Mouse (Mus musculus): ENCODE results near the gene Fars2. TPM values are rescaled to one million over a fixed set of nuclear protein-coding genes. Genes with fewer than 3 reads are reported as not detected.

Fars2 gene
- polyA plus RNA-seq, 1 experiment from 2014 or later: 31.7 TPM

DNA sequence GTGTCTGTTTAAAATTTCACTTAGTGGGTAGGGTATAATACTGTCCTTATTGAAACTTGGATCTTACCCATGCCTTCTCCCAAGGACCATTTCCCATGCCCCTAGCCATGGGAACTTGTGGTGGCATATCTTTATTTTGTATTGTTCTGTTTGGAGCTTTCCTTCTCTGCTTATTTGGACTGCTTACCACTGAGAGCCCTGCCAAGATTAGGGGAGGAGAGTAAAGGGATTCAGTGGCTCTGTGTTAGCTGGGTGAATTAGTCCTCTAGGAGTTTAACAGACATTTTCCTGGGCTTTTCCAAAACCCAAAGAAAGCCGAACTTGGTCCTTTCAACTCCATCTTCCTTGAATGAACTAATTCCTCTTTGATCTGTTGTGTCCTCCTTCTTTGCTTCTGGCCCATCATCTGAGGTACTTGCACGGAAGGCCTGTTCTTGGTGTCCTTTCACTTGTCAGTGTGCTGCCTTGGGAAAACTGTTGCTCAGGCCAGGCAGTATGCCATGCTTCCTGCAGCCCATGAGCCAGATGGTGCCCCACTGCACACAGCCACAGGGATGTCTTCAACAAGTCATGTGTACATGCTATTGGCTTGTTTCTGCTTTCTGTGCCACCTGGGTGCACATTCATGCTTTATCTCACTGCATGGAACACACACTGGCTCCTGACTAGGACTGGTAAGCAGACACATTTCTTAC is 12.3 kb downstream of the Fars2 start:
- H3K36me3 ChIP-seq (ENCODE audit: control insufficient read depth, insufficient read depth, low read length): no peaks in the 10 kb centered on the region
- no peak overlapping the region for H3K9ac ChIP-seq (ENCODE audit: low read length)
- 83% methylated on average over 2 of the region's 2 CpGs for WGBS
- H3K4me1 ChIP-seq (replicated peaks; ENCODE audit: control insufficient read depth, insufficient read depth, low read length): no peaks in the 10 kb centered on the region
- no peaks in the 10 kb centered on the region for H3K27me3 ChIP-seq (ENCODE audit: control insufficient read depth, insufficient read depth, low read length)
- DNase-seq (ENCODE audit: low spot score) (no peak), ATAC-seq (replicated peaks; ENCODE audit: low FRiP score) (no peak)
- no peaks in the 10 kb centered on the region for H3K9me3 ChIP-seq (ENCODE audit: control insufficient read depth, low read length)
- H3K4me3 ChIP-seq (ENCODE audit: low read depth, low read length): no peak overlapping the region
- H3K4me2 ChIP-seq (ENCODE audit: low read depth, low read length, severe bottlenecking): no peak overlapping the region
- H3K27ac ChIP-seq (ENCODE audit: low read depth, low read length): no peak overlapping the region

DNA sequence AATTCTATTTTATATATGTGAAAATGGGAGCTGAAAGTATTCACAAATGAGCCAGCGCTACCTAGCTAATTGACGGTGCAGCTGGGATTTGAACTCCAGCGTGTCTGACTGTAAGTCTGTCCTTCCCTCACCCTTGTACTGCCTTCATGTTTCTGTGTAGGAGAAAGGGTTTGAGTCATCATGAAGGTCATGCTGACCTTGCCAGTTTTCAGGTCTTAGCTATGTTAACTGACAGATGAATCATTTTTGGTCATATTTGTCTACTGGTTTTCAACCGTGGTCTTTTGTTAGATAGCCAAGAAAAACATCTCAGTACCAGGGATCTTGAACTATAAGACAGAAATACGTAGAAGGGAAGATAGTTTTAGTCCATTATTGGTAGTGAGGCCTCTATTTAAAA is 14.2 kb downstream of the Fars2 start:
- ATAC-seq (replicated peaks; ENCODE audit: low FRiP score) (no peak), DNase-seq (ENCODE audit: low spot score) (no peak)
- Histone ChIP-seq H3K9ac (ENCODE audit: low read length) (no peak overlapping the region), H3K27ac (ENCODE audit: low read depth, low read length) (no peak overlapping the region), H3K4me3 (ENCODE audit: low read depth, low read length) (no peak overlapping the region), H3K9me3 (ENCODE audit: control insufficient read depth, low read length) (no peaks in the 10 kb centered on the region), H3K4me1 (replicated peaks; ENCODE audit: control insufficient read depth, insufficient read depth, low read length) (no peaks in the 10 kb centered on the region), H3K4me2 (ENCODE audit: low read depth, low read length, severe bottlenecking) (no peak overlapping the region), H3K27me3 (ENCODE audit: control insufficient read depth, insufficient read depth, low read length) (no peaks in the 10 kb centered on the region), H3K36me3 (ENCODE audit: control insufficient read depth, insufficient read depth, low read length) (no peaks in the 10 kb centered on the region)
- 93% methylated on average over 5 of the region's 5 CpGs for WGBS

- WGBS: 87% methylated on average over 5 of the region's 5 CpGs
- no peak overlapping the region for H3K4me3 ChIP-seq (ENCODE audit: low read depth, low read length)
Measured at GRCm38 (mm10) chr13:36131992-36132649, 14.9 kb downstream of the Fars2 start.

DNA sequence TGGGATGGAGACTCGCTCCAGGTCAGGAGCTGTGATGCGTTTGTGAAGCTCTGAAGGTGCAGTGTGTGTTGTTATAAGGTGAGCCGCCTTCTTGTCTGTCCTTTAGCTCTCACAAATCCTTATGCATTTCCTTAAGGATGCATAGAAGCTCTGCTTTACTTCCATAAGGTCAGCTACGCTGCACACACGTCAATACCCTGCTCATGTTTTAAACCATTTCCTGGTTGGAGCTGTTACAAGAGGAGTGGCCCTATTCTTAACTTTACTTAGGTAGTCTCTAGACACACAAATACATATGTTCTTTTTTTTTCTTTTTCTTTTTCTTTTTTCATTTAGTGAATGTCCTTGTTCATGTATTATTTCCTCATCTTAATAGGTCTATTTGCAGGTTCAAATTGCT is 22.5 kb downstream of the Fars2 start:
- 92% methylated on average over 5 of the region's 5 CpGs for WGBS
- ATAC-seq (replicated peaks; ENCODE audit: low FRiP score): no peak
- H3K27ac ChIP-seq (ENCODE audit: low read depth, low read length): no peak overlapping the region

More at GRCm38 (mm10) chr13:36131992-36132649, 14.9 kb downstream of the Fars2 start:
- Histone ChIP-seq H3K36me3 (ENCODE audit: control insufficient read depth, insufficient read depth, low read length) (no peaks in the 10 kb centered on the region), H3K4me2 (ENCODE audit: low read depth, low read length, severe bottlenecking) (no peak overlapping the region), H3K9me3 (ENCODE audit: control insufficient read depth, low read length) (no peaks in the 10 kb centered on the region), H3K27me3 (ENCODE audit: control insufficient read depth, insufficient read depth, low read length) (no peaks in the 10 kb centered on the region), H3K4me1 (replicated peaks; ENCODE audit: control insufficient read depth, insufficient read depth, low read length) (no peaks in the 10 kb centered on the region), H3K27ac (ENCODE audit: low read depth, low read length) (no peak overlapping the region), H3K9ac (ENCODE audit: low read length) (no peak overlapping the region)
- ATAC-seq (replicated peaks; ENCODE audit: low FRiP score) (no peak), DNase-seq (ENCODE audit: low spot score) (no peak)

GRCm38 (mm10) chr13:36140247-36141016 is 23.2 kb downstream of the Fars2 start:
- H3K36me3 ChIP-seq (ENCODE audit: control insufficient read depth, insufficient read depth, low read length): no peaks in the 10 kb centered on the region
- no peaks in the 10 kb centered on the region for H3K27me3 ChIP-seq (ENCODE audit: control insufficient read depth, insufficient read depth, low read length)
- H3K27ac ChIP-seq (ENCODE audit: low read depth, low read length): no peak overlapping the region
- H3K9ac ChIP-seq (ENCODE audit: low read length): no peak overlapping the region
- no peak overlapping the region for H3K4me3 ChIP-seq (ENCODE audit: low read depth, low read length)
- H3K9me3 ChIP-seq (ENCODE audit: control insufficient read depth, low read length): no peaks in the 10 kb centered on the region
- ATAC-seq (replicated peaks; ENCODE audit: low FRiP score) (no peak), DNase-seq (ENCODE audit: low spot score) (no peak)
- H3K4me2 ChIP-seq (ENCODE audit: low read depth, low read length, severe bottlenecking): no peak overlapping the region
- H3K4me1 ChIP-seq (replicated peaks; ENCODE audit: control insufficient read depth, insufficient read depth, low read length): no peaks in the 10 kb centered on the region
- 78% methylated on average over 5 of the region's 5 CpGs for WGBS

More for the DNA sequence above, 22.5 kb downstream of the Fars2 start:
- Histone ChIP-seq H3K4me3 (ENCODE audit: low read depth, low read length) (no peak overlapping the region), H3K9me3 (ENCODE audit: control insufficient read depth, low read length) (no peaks in the 10 kb centered on the region), H3K27me3 (ENCODE audit: control insufficient read depth, insufficient read depth, low read length) (no peaks in the 10 kb centered on the region), H3K4me1 (replicated peaks; ENCODE audit: control insufficient read depth, insufficient read depth, low read length) (no peaks in the 10 kb centered on the region), H3K4me2 (ENCODE audit: low read depth, low read length, severe bottlenecking) (no peak overlapping the region), H3K9ac (ENCODE audit: low read length) (no peak overlapping the region), H3K36me3 (ENCODE audit: control insufficient read depth, insufficient read depth, low read length) (no peaks in the 10 kb centered on the region)
- DNase-seq (ENCODE audit: low spot score): no peak

GRCm38 (mm10) chr13:36145601-36146000 is 28.4 kb downstream of the Fars2 start:
- H3K27me3 ChIP-seq (ENCODE audit: control insufficient read depth, insufficient read depth, low read length): no peaks in the 10 kb centered on the region
- H3K4me3 ChIP-seq (ENCODE audit: low read depth, low read length): no peak overlapping the region
- H3K27ac ChIP-seq (ENCODE audit: low read depth, low read length): no peak overlapping the region
- H3K36me3 ChIP-seq (ENCODE audit: control insufficient read depth, insufficient read depth, low read length): no peaks in the 10 kb centered on the region
- 92% methylated on average over 1 of the region's 1 CpGs for WGBS
- H3K4me2 ChIP-seq (ENCODE audit: low read depth, low read length, severe bottlenecking): no peak overlapping the region
- DNase-seq (ENCODE audit: low spot score): no peak
- no peak for ATAC-seq (replicated peaks; ENCODE audit: low FRiP score)
- no peaks in the 10 kb centered on the region; the same call in 1 of the 2 replicates for H3K4me1 ChIP-seq (replicated peaks; ENCODE audit: control insufficient read depth, insufficient read depth, low read length)
- no peak overlapping the region for H3K9ac ChIP-seq (ENCODE audit: low read length)
- H3K9me3 ChIP-seq (ENCODE audit: control insufficient read depth, low read length): no peaks in the 10 kb centered on the region

DNA sequence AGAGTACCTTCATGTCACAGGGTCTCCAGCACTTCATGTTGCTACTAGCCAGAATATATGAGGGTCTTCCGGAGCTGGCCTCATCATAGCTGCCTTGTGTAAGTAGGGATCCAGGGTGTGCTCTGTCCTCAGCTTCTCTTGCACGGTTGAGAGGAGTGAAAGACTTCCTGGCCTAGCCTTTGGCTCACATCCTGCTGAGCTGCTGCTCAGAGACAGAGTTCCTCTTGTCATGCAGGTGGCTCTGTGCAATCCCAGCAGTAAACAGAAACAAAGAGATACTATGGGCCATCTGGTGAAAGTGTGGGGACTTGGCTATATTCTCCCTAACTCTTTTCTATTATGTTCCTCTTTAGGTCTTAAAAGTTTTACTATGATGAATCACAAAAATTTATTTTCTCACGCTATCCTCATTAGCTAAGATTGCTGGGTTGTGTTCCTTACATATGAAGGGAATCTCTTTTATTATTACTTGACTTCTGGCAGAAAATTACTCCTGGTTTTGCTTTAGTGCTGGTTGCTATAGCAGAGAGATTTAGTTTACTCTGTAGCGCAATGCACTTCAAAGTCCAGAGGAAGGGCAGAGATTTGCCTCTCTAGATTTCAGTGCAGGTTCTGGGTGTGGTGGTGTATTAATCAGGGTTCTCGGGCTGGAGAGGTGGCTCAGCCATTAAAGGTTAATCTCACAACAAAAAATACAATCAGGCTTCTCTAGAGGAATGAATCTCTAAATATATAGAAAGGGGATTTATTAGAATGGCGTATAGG is 32.1 kb downstream of the Fars2 start:
- Histone ChIP-seq H3K4me3 (ENCODE audit: low read depth, low read length) (no peak overlapping the region), H3K4me2 (ENCODE audit: low read depth, low read length, severe bottlenecking) (no peak overlapping the region), H3K4me1 (replicated peaks; ENCODE audit: control insufficient read depth, insufficient read depth, low read length) (no peaks in the 10 kb centered on the region; the same call in 1 of the 2 replicates), H3K9me3 (ENCODE audit: control insufficient read depth, low read length) (no peaks in the 10 kb centered on the region), H3K36me3 (ENCODE audit: control insufficient read depth, insufficient read depth, low read length) (no peaks in the 10 kb centered on the region), H3K27me3 (ENCODE audit: control insufficient read depth, insufficient read depth, low read length) (no peaks in the 10 kb centered on the region), H3K27ac (ENCODE audit: low read depth, low read length) (no peak overlapping the region), H3K9ac (ENCODE audit: low read length) (no peak overlapping the region)
- 41% methylated on average over 6 of the region's 6 CpGs for WGBS
- ATAC-seq (replicated peaks; ENCODE audit: low FRiP score): no peak
- no peak for DNase-seq (ENCODE audit: low spot score)

DNA sequence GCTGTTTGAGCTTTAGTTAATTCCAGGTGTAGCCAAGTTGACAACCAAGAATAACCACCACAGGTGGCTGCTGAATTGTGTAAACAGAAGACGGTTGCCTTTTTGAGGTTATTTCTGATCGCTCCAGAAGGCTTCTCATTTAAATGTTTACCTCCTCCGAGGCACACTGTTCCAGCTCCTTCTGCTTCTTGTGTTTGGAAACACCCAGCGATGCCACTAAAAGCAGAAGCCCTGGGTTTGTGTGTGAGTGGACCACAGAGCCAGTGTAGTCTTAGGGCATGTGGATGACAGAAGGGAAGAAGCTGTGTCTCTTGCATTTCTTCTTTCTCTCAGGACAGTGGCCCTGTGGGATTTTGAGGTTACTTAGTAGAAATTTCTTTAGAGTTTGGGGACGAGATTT is 33.1 kb downstream of the Fars2 start:
- Histone ChIP-seq H3K27ac (ENCODE audit: low read depth, low read length) (no peak overlapping the region), H3K4me2 (ENCODE audit: low read depth, low read length, severe bottlenecking) (no peak overlapping the region), H3K4me1 (replicated peaks; ENCODE audit: control insufficient read depth, insufficient read depth, low read length) (no peaks in the 10 kb centered on the region; the same call in 1 of the 2 replicates), H3K9ac (ENCODE audit: low read length) (no peak overlapping the region), H3K36me3 (ENCODE audit: control insufficient read depth, insufficient read depth, low read length) (no peaks in the 10 kb centered on the region), H3K4me3 (ENCODE audit: low read depth, low read length) (no peak overlapping the region), H3K9me3 (ENCODE audit: control insufficient read depth, low read length) (no peaks in the 10 kb centered on the region), H3K27me3 (ENCODE audit: control insufficient read depth, insufficient read depth, low read length) (no peaks in the 10 kb centered on the region)
- WGBS: 55% methylated on average over 5 of the region's 5 CpGs
- ATAC-seq (replicated peaks; ENCODE audit: low FRiP score): no peak
- DNase-seq (ENCODE audit: low spot score): no peak
